Mouse (Mus musculus): ENCODE measurements at regions not wholly inside any gene's neighbourhood (a gene's known extent, or its start where the extent isn't known, plus 50 kb on each side); places are given as distances from the start of the nearest gene placed in this dataset.

DNA sequence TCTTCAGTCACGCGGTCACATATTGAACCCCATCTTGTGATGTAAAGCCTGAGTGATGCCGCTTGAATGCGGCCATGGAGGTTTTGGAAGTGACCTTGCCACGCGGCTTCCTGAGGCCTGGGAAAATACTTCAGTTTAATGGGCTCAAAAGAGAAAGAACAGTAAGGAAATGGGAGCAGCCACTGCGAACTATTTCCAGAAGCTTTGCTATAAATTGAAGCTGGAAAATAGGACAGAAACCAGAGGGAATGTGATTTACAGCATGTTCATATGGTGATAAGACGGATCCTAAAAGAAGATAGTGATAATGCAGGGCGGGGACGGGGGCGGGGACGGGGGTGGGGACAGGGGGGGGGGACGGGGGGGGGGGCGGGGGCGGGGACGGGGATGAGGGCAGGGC lies 52.7 kb upstream of the Trpc4 start:
- no peak overlapping the region for H3K27ac ChIP-seq (ENCODE audit: low read depth, low read length)
- TF ChIP-seq CTCF (IDR thresholded peaks at IDR 0.05; ENCODE audit: low read depth): no peak
- H3K4me1 ChIP-seq (ENCODE audit: insufficient read depth): no peaks in the 10 kb centered on the region
- no peak overlapping the region for H3K4me2 ChIP-seq (ENCODE audit: low read depth)
- H3K4me3 ChIP-seq (ENCODE audit: low read depth, low read length): no peak overlapping the region
- ATAC-seq (no peak), DNase-seq (no peak)
- H3K9me3 ChIP-seq (ENCODE audit: low read length): no peaks in the 10 kb centered on the region
- no peak overlapping the region for H3K9ac ChIP-seq
- H3K36me3 ChIP-seq (ENCODE audit: insufficient read depth): no peaks in the 10 kb centered on the region
- WGBS: 85% methylated on average over 10 of the region's 16 CpGs
- H3K27me3 ChIP-seq (ENCODE audit: insufficient read depth, low read length): no peaks in the 10 kb centered on the region

DNA sequence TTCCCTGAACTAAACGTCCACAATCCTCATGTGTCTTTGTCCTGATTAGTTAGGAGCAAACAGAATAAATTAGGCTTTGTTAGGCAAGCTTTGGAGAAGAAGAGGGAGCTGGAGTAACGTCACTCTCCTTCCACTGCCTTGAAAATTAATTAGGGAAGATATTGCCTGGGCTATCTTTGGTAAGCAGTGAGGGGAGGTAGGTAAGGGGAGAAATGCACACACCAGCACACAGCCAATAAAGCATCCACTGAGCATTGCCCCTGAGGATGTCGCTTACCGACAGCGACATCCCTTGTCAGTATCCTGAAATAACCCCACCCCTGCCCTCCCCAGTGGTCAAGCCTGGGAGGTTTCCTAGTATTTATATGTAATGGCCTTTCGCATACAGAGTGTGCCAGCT lies 72.2 kb upstream of the Trpc4 start:
- WGBS: 47% methylated on average over 6 of the region's 6 CpGs
- DNase-seq: no peak
- no peaks in the 10 kb centered on the region for H3K36me3 ChIP-seq (ENCODE audit: insufficient read depth)
- no peak overlapping the region for H3K4me2 ChIP-seq (ENCODE audit: low read depth)
- H3K4me1 ChIP-seq (ENCODE audit: insufficient read depth): no peaks in the 10 kb centered on the region
- H3K4me3 ChIP-seq (ENCODE audit: low read depth, low read length): no peak overlapping the region
- no peaks in the 10 kb centered on the region for H3K9me3 ChIP-seq (ENCODE audit: low read length)
- no peak for TF ChIP-seq CTCF (IDR thresholded peaks at IDR 0.05; ENCODE audit: low read depth)
- no peak for ATAC-seq
- no peak overlapping the region for H3K9ac ChIP-seq
- no peak overlapping the region for H3K27ac ChIP-seq (ENCODE audit: low read depth, low read length)
- no peaks in the 10 kb centered on the region for H3K27me3 ChIP-seq (ENCODE audit: insufficient read depth, low read length)

DNA sequence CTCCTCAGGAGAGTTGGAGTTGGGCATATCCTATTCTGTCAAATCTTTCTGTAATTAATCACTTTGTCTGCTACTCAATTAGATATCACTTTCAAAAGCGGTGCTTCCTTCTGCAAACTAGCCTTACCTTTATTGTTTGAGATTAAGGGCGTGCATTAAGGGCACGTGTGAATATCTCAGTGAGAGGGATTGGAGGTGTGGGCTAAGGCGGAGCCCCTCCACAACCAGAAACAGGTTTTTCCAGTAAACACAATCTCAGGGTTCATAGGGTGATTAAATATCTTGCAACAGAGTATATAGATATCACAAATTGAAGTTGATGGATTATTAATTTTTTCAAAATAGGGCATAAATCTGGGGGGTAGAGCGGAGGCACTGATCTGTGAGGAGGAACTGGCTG lies 79.4 kb upstream of the Trpc4 start:
- Histone ChIP-seq H3K4me1 (ENCODE audit: insufficient read depth) (no peaks in the 10 kb centered on the region), H3K4me3 (ENCODE audit: low read depth, low read length) (no peak overlapping the region), H3K9me3 (ENCODE audit: low read length) (no peaks in the 10 kb centered on the region), H3K27ac (ENCODE audit: low read depth, low read length) (no peak overlapping the region), H3K27me3 (ENCODE audit: insufficient read depth, low read length) (no peaks in the 10 kb centered on the region), H3K36me3 (ENCODE audit: insufficient read depth) (no peaks in the 10 kb centered on the region), H3K4me2 (ENCODE audit: low read depth) (no peak overlapping the region), H3K9ac (no peak overlapping the region)
- ATAC-seq (no peak), DNase-seq (no peak)
- 78% methylated on average over 5 of the region's 5 CpGs for WGBS
- no peak for TF ChIP-seq CTCF (IDR thresholded peaks at IDR 0.05; ENCODE audit: low read depth)

DNA sequence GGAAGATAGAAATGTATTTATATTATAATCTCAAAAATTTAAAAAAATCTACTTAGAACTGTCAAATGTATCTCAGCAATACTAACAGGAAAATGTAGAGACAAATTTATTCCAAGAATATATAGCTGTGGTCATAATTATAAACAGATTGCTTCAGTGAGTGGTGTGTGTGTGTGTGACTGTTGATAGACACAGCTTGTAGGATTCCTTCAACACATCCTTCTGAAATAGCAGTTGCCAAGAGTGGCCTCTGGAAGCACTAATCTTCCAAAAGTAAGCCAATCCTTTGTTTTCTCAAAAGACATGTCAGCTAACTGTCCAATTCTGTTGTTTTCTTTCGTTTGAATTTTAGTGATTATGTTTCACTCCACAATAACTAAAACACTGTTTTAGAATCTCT lies 95.2 kb upstream of the Trpc4 start:
- Histone ChIP-seq H3K27ac (ENCODE audit: low read depth, low read length) (no peak overlapping the region), H3K4me2 (ENCODE audit: low read depth) (no peak overlapping the region), H3K4me1 (ENCODE audit: insufficient read depth) (no peaks in the 10 kb centered on the region), H3K27me3 (ENCODE audit: insufficient read depth, low read length) (no peaks in the 10 kb centered on the region), H3K36me3 (ENCODE audit: insufficient read depth) (no peaks in the 10 kb centered on the region), H3K9ac (no peak overlapping the region), H3K9me3 (ENCODE audit: low read length) (no peaks in the 10 kb centered on the region), H3K4me3 (ENCODE audit: low read depth, low read length) (no peak overlapping the region)
- TF ChIP-seq CTCF (IDR thresholded peaks at IDR 0.05; ENCODE audit: low read depth): no peak
- ATAC-seq: no peak
- 59% methylated on average over 1 of the region's 1 CpGs for WGBS
- no peak for DNase-seq

DNA sequence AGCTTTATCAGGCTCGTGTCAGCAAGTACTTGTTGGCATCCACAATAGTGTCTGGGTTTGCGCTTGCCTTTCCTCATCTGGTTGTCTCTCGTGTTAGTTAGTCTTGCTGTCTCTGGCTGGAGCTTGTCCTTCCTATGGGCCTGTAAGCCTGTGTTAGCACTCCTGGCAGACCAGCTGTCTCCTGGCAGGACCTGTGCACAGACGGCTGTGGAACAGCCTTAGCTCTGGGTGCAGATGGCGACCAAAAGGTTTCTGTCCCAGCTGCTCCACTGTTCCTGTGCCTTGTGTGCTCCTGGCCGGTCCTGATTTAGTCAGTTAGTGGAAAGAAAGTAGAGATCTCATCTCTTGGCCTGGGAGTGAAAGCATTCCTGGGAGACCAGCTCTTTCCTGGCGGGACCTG lies 101.5 kb upstream of the Trpc4 start:
- Histone ChIP-seq H3K36me3 (ENCODE audit: insufficient read depth) (no peaks in the 10 kb centered on the region), H3K4me2 (ENCODE audit: low read depth) (no peak overlapping the region), H3K9me3 (ENCODE audit: low read length) (no peaks in the 10 kb centered on the region), H3K4me1 (ENCODE audit: insufficient read depth) (peaks cover 5% of the 10 kb centered on the region; the same call in 1 of the 2 replicates), H3K4me3 (ENCODE audit: low read depth, low read length) (no peak overlapping the region), H3K9ac (no peak overlapping the region), H3K27ac (ENCODE audit: low read depth, low read length) (no peak overlapping the region), H3K27me3 (ENCODE audit: insufficient read depth, low read length) (no peaks in the 10 kb centered on the region)
- 77% methylated on average over 7 of the region's 7 CpGs for WGBS
- DNase-seq (no peak), ATAC-seq (no peak)
- TF ChIP-seq CTCF (IDR thresholded peaks at IDR 0.05; ENCODE audit: low read depth): no peak

DNA sequence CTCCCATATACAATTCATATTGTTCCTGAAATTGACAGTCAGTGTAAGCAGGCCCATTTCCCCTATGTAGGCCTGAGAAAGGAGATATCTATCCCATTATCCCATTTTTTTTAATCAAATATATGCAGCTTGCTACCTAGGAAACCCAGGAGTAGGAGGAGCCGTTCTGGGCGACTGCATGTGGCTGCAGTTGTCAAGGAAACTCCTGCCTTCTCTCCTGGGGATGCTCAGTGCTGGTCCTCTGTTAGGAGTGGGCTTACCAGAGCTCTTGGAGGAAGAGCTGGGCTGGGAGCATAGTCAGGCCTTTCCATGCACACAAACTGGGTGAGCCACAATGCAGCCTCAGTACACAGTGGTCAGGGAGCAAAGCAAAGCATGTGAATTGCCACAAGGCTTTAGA lies 106.5 kb upstream of the Trpc4 start:
- no peak overlapping the region for H3K27ac ChIP-seq (ENCODE audit: low read depth, low read length)

DNA sequence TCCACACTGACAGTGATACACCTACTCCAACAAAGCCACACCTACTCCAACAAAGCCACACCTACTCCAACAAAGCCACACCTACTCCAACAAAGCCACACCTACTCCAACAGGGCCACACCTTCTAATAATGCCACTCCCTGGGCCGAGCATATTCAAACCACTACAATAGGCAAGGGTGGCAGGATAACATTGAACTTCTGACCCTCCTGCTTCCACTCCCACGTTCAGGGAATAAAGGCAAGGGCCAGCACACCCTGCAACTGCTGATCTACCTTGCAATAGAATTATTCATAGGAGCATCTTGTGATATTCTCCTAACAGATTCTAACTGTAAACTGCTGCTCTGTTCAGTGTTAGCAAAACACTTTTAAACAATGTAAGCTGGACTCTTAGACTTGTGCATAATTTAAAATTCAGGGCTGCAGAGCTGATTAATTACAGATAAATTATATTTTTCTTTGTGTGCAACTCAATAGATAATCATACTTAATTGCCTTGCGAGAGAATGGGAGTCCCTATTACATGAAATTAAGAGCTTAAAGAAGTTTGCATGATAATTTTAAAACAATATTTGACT lies 107.7 kb upstream of the Trpc4 start:
- Histone ChIP-seq H3K4me1 (ENCODE audit: insufficient read depth) (peaks cover 5% of the 10 kb centered on the region; the same call in 1 of the 2 replicates), H3K36me3 (ENCODE audit: insufficient read depth) (no peaks in the 10 kb centered on the region), H3K27ac (ENCODE audit: low read depth, low read length) (no peak overlapping the region), H3K9me3 (ENCODE audit: low read length) (no peaks in the 10 kb centered on the region), H3K4me2 (ENCODE audit: low read depth) (no peak overlapping the region), H3K9ac (no peak overlapping the region), H3K4me3 (ENCODE audit: low read depth, low read length) (no peak overlapping the region), H3K27me3 (ENCODE audit: insufficient read depth, low read length) (no peaks in the 10 kb centered on the region)
- ATAC-seq (no peak), DNase-seq (no peak)
- TF ChIP-seq CTCF (IDR thresholded peaks at IDR 0.05; ENCODE audit: low read depth): no peak
- 49% methylated on average over 3 of the region's 3 CpGs for WGBS

More for the DNA sequence above, 106.5 kb upstream of the Trpc4 start:
- Histone ChIP-seq H3K27me3 (ENCODE audit: insufficient read depth, low read length) (no peaks in the 10 kb centered on the region), H3K4me2 (ENCODE audit: low read depth) (no peak overlapping the region), H3K36me3 (ENCODE audit: insufficient read depth) (no peaks in the 10 kb centered on the region), H3K9ac (no peak overlapping the region), H3K4me3 (ENCODE audit: low read depth, low read length) (no peak overlapping the region), H3K4me1 (ENCODE audit: insufficient read depth) (peaks cover 5% of the 10 kb centered on the region; the same call in 1 of the 2 replicates), H3K9me3 (ENCODE audit: low read length) (no peaks in the 10 kb centered on the region)
- TF ChIP-seq CTCF (IDR thresholded peaks at IDR 0.05; ENCODE audit: low read depth): no peak
- DNase-seq (peak; percentile 50), ATAC-seq (peak; percentile 81)
- WGBS: 23% methylated on average over 2 of the region's 2 CpGs
